Mouse (Mus musculus): ENCODE measurements around the gene Sobp. TPM values are rescaled to one million over a fixed set of nuclear protein-coding genes. Genes with fewer than 3 reads are reported as not detected.

Gene Sobp
- total and polyA plus RNA-seq, 2 experiments from 2014 or later = 3.0 to 3.9 TPM

DNA sequence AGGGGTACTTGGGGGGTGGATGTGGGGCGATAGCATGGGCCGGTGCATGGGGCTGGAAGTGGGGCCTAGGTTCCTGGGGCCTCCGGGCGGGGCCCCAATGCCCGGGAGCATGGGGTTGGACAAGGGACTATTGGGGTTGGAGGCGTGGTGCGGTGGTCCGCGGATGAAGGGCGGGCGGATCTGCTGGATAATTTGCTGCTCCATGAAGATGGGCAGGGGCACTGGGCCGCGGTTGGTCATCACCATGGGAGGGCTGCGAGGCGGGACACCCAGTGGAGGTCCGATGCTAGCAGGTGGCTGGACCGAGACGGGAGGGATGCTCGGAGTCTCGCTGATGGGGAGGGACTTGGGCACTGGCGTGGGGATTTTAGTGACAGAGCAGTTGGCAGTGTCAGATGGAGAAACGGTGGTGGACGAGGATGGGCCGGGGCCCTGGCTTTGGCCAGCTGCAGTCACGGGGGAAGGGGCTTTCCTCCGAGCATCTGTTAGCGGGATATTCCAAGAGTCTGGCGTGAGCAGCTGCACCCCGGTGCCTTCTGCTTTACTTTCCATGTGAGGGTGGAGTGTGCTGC lies 152.1 kb downstream of the Sobp start:
- peak; percentile 8; the same call in 1 of the 2 replicates for ATAC-seq (ENCODE audit: insufficient read depth, low read depth)

DNA sequence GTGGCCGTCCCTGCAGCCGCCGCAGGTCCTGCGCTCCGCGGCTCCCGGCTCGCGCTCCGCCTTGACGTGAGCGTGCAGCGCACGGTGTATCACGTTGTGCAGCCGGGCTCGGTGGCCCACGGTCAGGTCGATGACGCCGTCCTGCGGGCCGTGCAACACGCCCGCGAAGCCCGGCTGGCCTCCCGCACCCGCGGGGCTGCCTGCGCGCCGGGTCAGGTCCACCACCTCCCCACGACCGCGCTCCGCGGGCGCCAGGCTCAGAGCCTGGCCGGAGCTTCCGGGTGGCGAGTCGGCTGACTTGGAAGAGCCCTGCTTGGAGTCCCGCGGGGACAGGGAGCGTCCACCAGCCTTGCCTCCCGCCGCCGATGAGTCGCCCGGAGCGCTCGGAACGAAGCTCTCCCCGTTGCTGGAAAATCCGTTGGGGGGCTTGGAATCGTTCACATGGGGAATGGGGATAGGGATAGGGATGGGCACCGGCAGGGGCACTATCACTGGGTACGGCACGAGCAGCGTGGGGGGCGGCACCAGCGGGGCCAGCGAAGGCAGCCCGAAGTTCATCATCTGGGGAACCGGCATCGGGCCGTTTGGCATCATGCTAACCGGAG lies 152.7 kb downstream of the Sobp start:
- no peak overlapping the region for H3K27ac ChIP-seq (ENCODE audit: low read depth)

More for the DNA sequence above, 152.1 kb downstream of the Sobp start:
- no peak overlapping the region; the same call in 1 of the 2 replicates for H3K9ac ChIP-seq (replicated peaks; ENCODE audit: low read depth, low read length)
- no peak for TF ChIP-seq EP300 (IDR thresholded peaks at IDR 0.05; ENCODE audit: low read depth)
- TF ChIP-seq CTCF (IDR thresholded peaks at IDR 0.05; ENCODE audit: low read depth) = no peak
- H3K9me3 ChIP-seq (replicated peaks; ENCODE audit: control insufficient read depth, low read length) = no peaks in the 10 kb centered on the region
- H3K4me1 ChIP-seq (ENCODE audit: control insufficient read depth, insufficient read depth) = no peaks in the 10 kb centered on the region
- no peaks in the 10 kb centered on the region for H3K36me3 ChIP-seq (replicated peaks; ENCODE audit: control insufficient read depth, insufficient read depth, low read length)
- no peak overlapping the region for H3K27ac ChIP-seq (ENCODE audit: low read depth)
- peaks cover 29% of the 10 kb centered on the region for H3K27me3 ChIP-seq (ENCODE audit: control insufficient read depth, insufficient read depth, low read length)
- WGBS = 25% methylated on average over 28 of the region's 29 CpGs
- H3K4me3 ChIP-seq (ENCODE audit: low read depth, low read length) = peak overlapping the region; percentile 62
- H3K4me2 ChIP-seq (ENCODE audit: low read depth, low read length) = peak overlapping the region; percentile 99
- no peak for DNase-seq (ENCODE audit: low spot score)

DNA sequence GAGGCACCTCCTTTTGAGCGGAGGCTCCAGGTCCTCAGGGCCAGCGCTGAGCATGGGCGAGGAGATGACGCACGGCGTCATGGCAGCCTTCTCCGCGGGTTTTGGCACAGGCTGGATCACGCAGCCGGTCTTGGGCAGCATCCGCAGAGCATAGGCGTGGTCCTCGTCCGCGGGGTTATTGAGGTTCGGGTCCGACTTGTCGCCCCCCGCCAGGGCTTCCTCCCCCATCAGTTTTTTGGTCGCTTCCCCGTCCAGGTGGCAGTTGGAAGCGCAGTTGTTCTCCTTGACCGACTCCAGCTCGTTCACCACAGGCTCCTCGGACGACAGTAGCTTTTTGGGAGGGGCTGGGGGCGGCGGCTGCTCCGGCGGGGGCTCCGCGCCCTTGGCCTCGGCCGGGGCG lies 153.3 kb downstream of the Sobp start:
- TF ChIP-seq CTCF (IDR thresholded peaks at IDR 0.05; ENCODE audit: low read depth) (no peak), EP300 (IDR thresholded peaks at IDR 0.05; ENCODE audit: low read depth) (no peak)
- peak overlapping the region; percentile 99 for H3K4me2 ChIP-seq (ENCODE audit: low read depth, low read length)
- no peak for ATAC-seq (ENCODE audit: insufficient read depth, low read depth)
- no peak for DNase-seq (ENCODE audit: low spot score)
- WGBS = 8% methylated on average over 30 of the region's 35 CpGs
- H3K9me3 ChIP-seq (replicated peaks; ENCODE audit: control insufficient read depth, low read length) = no peaks in the 10 kb centered on the region
- peaks cover 29% of the 10 kb centered on the region for H3K27me3 ChIP-seq (ENCODE audit: control insufficient read depth, insufficient read depth, low read length)
- H3K36me3 ChIP-seq (replicated peaks; ENCODE audit: control insufficient read depth, insufficient read depth, low read length) = no peaks in the 10 kb centered on the region
- 0 out of 2 replicates have a peak, but pooled peaks cover 3% of the 10 kb centered on the region for H3K4me1 ChIP-seq (ENCODE audit: control insufficient read depth, insufficient read depth)
- H3K9ac ChIP-seq (replicated peaks; ENCODE audit: low read depth, low read length) = peak overlapping the region; percentile 54
- H3K27ac ChIP-seq (ENCODE audit: low read depth) = no peak overlapping the region
- H3K4me3 ChIP-seq (ENCODE audit: low read depth, low read length) = peak overlapping the region; percentile 62

More for the DNA sequence above, 152.7 kb downstream of the Sobp start:
- Histone ChIP-seq H3K9ac (replicated peaks; ENCODE audit: low read depth, low read length) (peak overlapping the region; percentile 54), H3K27me3 (ENCODE audit: control insufficient read depth, insufficient read depth, low read length) (peaks cover 29% of the 10 kb centered on the region), H3K4me2 (ENCODE audit: low read depth, low read length) (peak overlapping the region; percentile 99), H3K9me3 (replicated peaks; ENCODE audit: control insufficient read depth, low read length) (no peaks in the 10 kb centered on the region), H3K4me3 (ENCODE audit: low read depth, low read length) (peak overlapping the region; percentile 62), H3K4me1 (ENCODE audit: control insufficient read depth, insufficient read depth) (0 out of 2 replicates have a peak, but pooled peaks cover under 1% of the 10 kb centered on the region), H3K36me3 (replicated peaks; ENCODE audit: control insufficient read depth, insufficient read depth, low read length) (no peaks in the 10 kb centered on the region)
- ATAC-seq (ENCODE audit: insufficient read depth, low read depth) = peak; percentile 82
- DNase-seq (ENCODE audit: low spot score) = no peak
- under 1% methylated on average over 57 of the region's 69 CpGs for WGBS
- TF ChIP-seq CTCF (IDR thresholded peaks at IDR 0.05; ENCODE audit: low read depth) (no peak), EP300 (IDR thresholded peaks at IDR 0.05; ENCODE audit: low read depth) (no peak)

DNA sequence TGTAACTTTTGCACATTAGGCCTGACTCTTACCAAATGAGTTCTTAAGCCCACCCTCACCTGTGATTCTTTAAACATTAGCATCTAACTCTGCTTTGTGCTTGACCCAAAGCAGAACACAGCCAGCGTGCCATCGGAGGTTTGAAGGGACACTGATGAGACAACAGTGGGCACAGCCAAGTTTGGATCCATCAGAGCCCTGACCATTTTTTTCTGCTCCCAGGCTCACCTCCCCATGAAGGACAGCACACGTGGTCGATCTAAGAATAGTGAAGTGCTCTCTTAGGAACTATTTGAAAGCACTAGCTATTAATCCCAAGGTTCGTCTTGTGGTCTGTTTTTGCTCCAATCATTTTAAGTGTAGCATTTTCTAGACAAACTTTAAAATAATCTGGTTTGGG lies 159.5 kb downstream of the Sobp start:
- H3K4me1 ChIP-seq (ENCODE audit: control insufficient read depth, insufficient read depth) = 0 out of 2 replicates have a peak, but pooled peaks cover 10% of the 10 kb centered on the region
- no peak overlapping the region for H3K9ac ChIP-seq (replicated peaks; ENCODE audit: low read depth, low read length)
- 42% methylated on average over 5 of the region's 5 CpGs for WGBS
- no peaks in the 10 kb centered on the region for H3K9me3 ChIP-seq (replicated peaks; ENCODE audit: control insufficient read depth, low read length)
- H3K27me3 ChIP-seq (ENCODE audit: control insufficient read depth, insufficient read depth, low read length) = no peaks in the 10 kb centered on the region
- DNase-seq (ENCODE audit: low spot score) (no peak), ATAC-seq (ENCODE audit: insufficient read depth, low read depth) (no peak)
- no peak overlapping the region for H3K4me3 ChIP-seq (ENCODE audit: low read depth, low read length)
- TF ChIP-seq EP300 (IDR thresholded peaks at IDR 0.05; ENCODE audit: low read depth) = no peak
- H3K4me2 ChIP-seq (ENCODE audit: low read depth, low read length) = no peak overlapping the region
- no peak overlapping the region for H3K27ac ChIP-seq (ENCODE audit: low read depth)
- H3K36me3 ChIP-seq (replicated peaks; ENCODE audit: control insufficient read depth, insufficient read depth, low read length) = no peaks in the 10 kb centered on the region

DNA sequence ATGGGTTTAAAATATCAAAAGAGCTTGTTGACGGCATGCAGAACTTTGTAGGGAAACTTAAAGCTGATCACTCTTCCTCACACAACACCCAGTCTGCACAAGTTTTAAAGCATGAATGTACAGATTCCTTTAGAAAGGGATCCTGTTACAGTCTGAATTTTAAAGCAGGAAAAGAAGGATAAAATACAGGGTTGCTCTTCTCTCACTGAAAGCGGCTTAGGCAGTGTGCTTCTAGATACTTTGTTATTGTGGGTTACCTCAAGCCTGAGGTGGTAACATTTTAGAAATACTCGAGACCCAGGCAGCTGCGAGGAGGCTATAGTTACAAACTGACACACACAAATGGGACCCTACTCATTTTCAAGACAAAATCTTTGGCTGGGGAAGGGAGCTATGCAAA lies 160.0 kb downstream of the Sobp start:
- TF ChIP-seq CTCF (IDR thresholded peaks at IDR 0.05; ENCODE audit: low read depth) (no peak), EP300 (IDR thresholded peaks at IDR 0.05; ENCODE audit: low read depth) (no peak)
- Histone ChIP-seq H3K36me3 (replicated peaks; ENCODE audit: control insufficient read depth, insufficient read depth, low read length) (no peaks in the 10 kb centered on the region), H3K27ac (ENCODE audit: low read depth) (no peak overlapping the region), H3K4me1 (ENCODE audit: control insufficient read depth, insufficient read depth) (0 out of 2 replicates have a peak, but pooled peaks cover 10% of the 10 kb centered on the region), H3K9me3 (replicated peaks; ENCODE audit: control insufficient read depth, low read length) (no peaks in the 10 kb centered on the region), H3K4me2 (ENCODE audit: low read depth, low read length) (no peak overlapping the region), H3K9ac (replicated peaks; ENCODE audit: low read depth, low read length) (no peak overlapping the region), H3K27me3 (ENCODE audit: control insufficient read depth, insufficient read depth, low read length) (no peaks in the 10 kb centered on the region), H3K4me3 (ENCODE audit: low read depth, low read length) (no peak overlapping the region)
- ATAC-seq (ENCODE audit: insufficient read depth, low read depth) = no peak
- WGBS = 89% methylated on average over 4 of the region's 4 CpGs
- no peak for DNase-seq (ENCODE audit: low spot score)
